21 mouse cellular contexts compared by ENCODE assay signal in genomic region chr9:29595321-29595720, GRCm38 (mm10).
DNase-seq lines count a peak whose midpoint lies in the region; ATAC-seq and TF ChIP-seq lines count a peak whose summit lies in the region.
"Had no signal": no experiment of that assay in that cellular context is flagged by ENCODE, and none has a peak within 500 bp of the region (broad histone marks: within the 10 kb centered on the region; RNA-seq: fewer than 3 reads in every experiment).

No protein-coding gene starts in this region.

- peak overlapping the region; percentile 53 for H3K4me2 ChIP-seq in heart, embryonic 13.5 days
- peak overlapping the region; percentile 19; the same call in 1 of the 2 replicates for H3K4me2 ChIP-seq in kidney, postnatal 0 days (ENCODE audit: low read length)
- H3K4me2 ChIP-seq in kidney, embryonic 15.5 days: no peak overlapping the region
- H3K4me2 ChIP-seq in neural tube, embryonic 15.5 days: no peak overlapping the region
- H3K4me2 ChIP-seq: forebrain, embryonic 12.5 days; limb, embryonic 12.5 days; liver, embryonic 13.5 days; lung, embryonic 15.5 days had no signal

- H3K27ac ChIP-seq in heart, embryonic 13.5 days (replicated peaks): no peak overlapping the region
- H3K27ac ChIP-seq in kidney, postnatal 0 days: no peak overlapping the region
- H3K27ac ChIP-seq in kidney, embryonic 15.5 days: no peak overlapping the region
- H3K27ac ChIP-seq in neural tube, embryonic 15.5 days (replicated peaks): peak overlapping the region; percentile 37; the same call in 1 of the 2 replicates
- H3K27ac ChIP-seq: forebrain, embryonic 12.5 days; limb, embryonic 12.5 days; liver, embryonic 13.5 days; lung, embryonic 15.5 days had no signal

- ATAC-seq in heart, embryonic 13.5 days (ENCODE audit: extremely low read depth, insufficient number of reproducible peaks, low FRiP score, low TSS enrichment): no peak
- no peak for ATAC-seq in kidney, postnatal 0 days (replicated peaks; ENCODE audit: low FRiP score, low read depth)
- ATAC-seq in kidney, embryonic 15.5 days (replicated peaks; ENCODE audit: low FRiP score): no peak
- no peak for ATAC-seq in neural tube, embryonic 15.5 days (ENCODE audit: low FRiP score)
- ATAC-seq: intestine, postnatal 0 days had no signal

- no peak for TF ChIP-seq CTCF in kidney, postnatal 0 days (IDR thresholded peaks at IDR 0.05; ENCODE audit: low read depth)

- no peaks in the 10 kb centered on the region for H3K27me3 ChIP-seq in heart, embryonic 13.5 days (replicated peaks)
- no peaks in the 10 kb centered on the region for H3K27me3 ChIP-seq in kidney, postnatal 0 days (ENCODE audit: insufficient read depth, low read length)
- H3K27me3 ChIP-seq in kidney, embryonic 15.5 days: no peaks in the 10 kb centered on the region
- H3K27me3 ChIP-seq in neural tube, embryonic 15.5 days (replicated peaks): no peaks in the 10 kb centered on the region
- H3K27me3 ChIP-seq: forebrain, embryonic 12.5 days; liver, embryonic 13.5 days; lung, embryonic 15.5 days had no signal

- no peaks in the 10 kb centered on the region for H3K9me3 ChIP-seq in heart, embryonic 13.5 days
- H3K9me3 ChIP-seq in kidney, postnatal 0 days (replicated peaks; ENCODE audit: low read length): no peaks in the 10 kb centered on the region
- no peaks in the 10 kb centered on the region for H3K9me3 ChIP-seq in kidney, embryonic 15.5 days (replicated peaks)
- H3K9me3 ChIP-seq in neural tube, embryonic 15.5 days (replicated peaks): no peaks in the 10 kb centered on the region
- H3K9me3 ChIP-seq: forebrain, embryonic 12.5 days; limb, embryonic 12.5 days; liver, embryonic 13.5 days; lung, embryonic 15.5 days had no signal

- H3K36me3 ChIP-seq in heart, embryonic 13.5 days: no peaks in the 10 kb centered on the region
- no peaks in the 10 kb centered on the region for H3K36me3 ChIP-seq in kidney, postnatal 0 days (ENCODE audit: insufficient read depth, low read length)
- no peaks in the 10 kb centered on the region for H3K36me3 ChIP-seq in kidney, embryonic 15.5 days
- H3K36me3 ChIP-seq in neural tube, embryonic 15.5 days: no peaks in the 10 kb centered on the region
- H3K36me3 ChIP-seq: forebrain, embryonic 12.5 days; limb, embryonic 12.5 days; liver, embryonic 13.5 days; lung, embryonic 15.5 days had no signal

- 35% methylated on average over 9 of the region's 9 CpGs for WGBS in heart, embryonic 13.5 days
- 72% methylated on average over 9 of the region's 9 CpGs for WGBS in kidney, postnatal 0 days
- 79% methylated on average over 9 of the region's 9 CpGs for WGBS in kidney, embryonic 15.5 days
- 83% methylated on average over 9 of the region's 9 CpGs for WGBS in neural tube, embryonic 15.5 days

- H3K4me3 ChIP-seq in heart, embryonic 13.5 days: peak overlapping the region; percentile 28
- H3K4me3 ChIP-seq in kidney, postnatal 0 days (replicated peaks; ENCODE audit: low read depth, low read length): no peak overlapping the region
- H3K4me3 ChIP-seq in kidney, embryonic 15.5 days (replicated peaks): no peak overlapping the region
- H3K4me3 ChIP-seq in neural tube, embryonic 15.5 days (replicated peaks): no peak overlapping the region
- H3K4me3 ChIP-seq: forebrain, embryonic 12.5 days; left cerebral cortex, adult 2 months; limb, embryonic 12.5 days; liver, embryonic 13.5 days; lung, embryonic 15.5 days had no signal

- H3K4me1 ChIP-seq in heart, embryonic 13.5 days: peaks cover 24% of the 10 kb centered on the region
- H3K4me1 ChIP-seq in kidney, postnatal 0 days (replicated peaks; ENCODE audit: insufficient read depth, low read length): no peaks in the 10 kb centered on the region
- peaks cover 7% of the 10 kb centered on the region; the same call in 1 of the 2 replicates for H3K4me1 ChIP-seq in kidney, embryonic 15.5 days
- H3K4me1 ChIP-seq in neural tube, embryonic 15.5 days: peaks cover 34% of the 10 kb centered on the region
- H3K4me1 ChIP-seq: forebrain, embryonic 12.5 days; limb, embryonic 12.5 days; liver, embryonic 13.5 days; lung, embryonic 15.5 days had no signal

- H3K9ac ChIP-seq in heart, embryonic 13.5 days: no peak overlapping the region
- no peak overlapping the region for H3K9ac ChIP-seq in kidney, postnatal 0 days (ENCODE audit: low read depth, low read length)
- no peak overlapping the region for H3K9ac ChIP-seq in kidney, embryonic 15.5 days
- H3K9ac ChIP-seq in neural tube, embryonic 15.5 days (replicated peaks): no peak overlapping the region
- H3K9ac ChIP-seq: forebrain, embryonic 12.5 days; limb, embryonic 12.5 days; liver, embryonic 13.5 days; lung, embryonic 15.5 days had no signal

- no peak for DNase-seq in heart, adult 8-10 months (ENCODE audit: low spot score)
- DNase-seq in kidney, postnatal 0 days (ENCODE audit: low spot score): no peak
- peak; percentile 69 for DNase-seq in cerebellum, adult 8-10 months
- DNase-seq in right cerebral cortex, adult 2 months (ENCODE audit: low spot score in 2 of 2): no peak
- DNase-seq in lung, postnatal 10 days: no peak
- DNase-seq: adrenal gland, postnatal 25 days; embryo, embryonic 11 days; gastrocnemius, postnatal 14 days; kidney, postnatal 10 days; liver, embryonic 13.5 days; midbrain, embryonic 14.5 days; right cerebral cortex, postnatal 4 days; thymus, postnatal 25 days had no signal

Comparison
In these comparisons a context has a peak if more than half of its experiments do, and no peak if none do; other contexts are left out.
1. H3K4me2 ChIP-seq: peak in heart, embryonic 13.5 days (single experiment) and kidney, postnatal 0 days (single experiment); none in kidney, embryonic 15.5 days (single experiment) and neural tube, embryonic 15.5 days (single experiment).